Mouse (Mus musculus) midbrain, embryonic 13.5 days (tissue): ENCODE results near the gene Tmem108. TPM values are rescaled to one million over a fixed set of nuclear protein-coding genes. Genes with fewer than 3 reads are reported as not detected.

Source experiments
- ATAC-seq: fragments of 200-750 bp; cut with Nextera tagmentation; 2 replicates; pipeline ENCODE4 v1.8.0; 2017; ENCODE audit warnings: mild to moderate bottlenecking, moderate TSS enrichment, moderate library complexity
- H3K27ac ChIP-seq: fragments of 300-500 bp; sonication (generic); 2 replicates; pipeline ENCODE4 v1.5.1; 2015; ENCODE audit warnings: inconsistent platforms, mild to moderate bottlenecking, moderate library complexity
- H3K27me3 ChIP-seq: fragments of 300-500 bp; sonication (generic); 2 replicates; pipeline ENCODE4 v1.6.1; 2015; ENCODE audit warnings: mild to moderate bottlenecking, inconsistent platforms
- H3K36me3 ChIP-seq: fragments of 300-500 bp; sonication (generic); 2 replicates; pipeline ENCODE4 v1.6.1; 2015; ENCODE audit warnings: mild to moderate bottlenecking, inconsistent platforms
- H3K4me1 ChIP-seq: fragments of 300-500 bp; sonication (generic); replicated peaks from 2 replicates; pipeline ENCODE4 v1.6.1; 2015; ENCODE audit warnings: inconsistent platforms
- H3K4me2 ChIP-seq: fragments of 300-500 bp; sonication (generic); replicated peaks from 2 replicates; pipeline ENCODE4 v1.6.1; 2015; ENCODE audit warnings: moderate library complexity, mild to moderate bottlenecking, inconsistent platforms
- H3K4me3 ChIP-seq: fragments of 300-500 bp; sonication (generic); replicated peaks from 2 replicates; pipeline ENCODE4 v1.5.1; 2015; ENCODE audit warnings: mild to moderate bottlenecking, inconsistent platforms
- H3K9ac ChIP-seq: fragments of 300-500 bp; sonication (generic); replicated peaks from 2 replicates; pipeline ENCODE4 v1.6.1; 2015; ENCODE audit warnings: mild to moderate bottlenecking, inconsistent platforms
- H3K9me3 ChIP-seq: fragments of 300-500 bp; sonication (generic); 2 replicates; pipeline ENCODE4 v1.6.1; 2016; ENCODE audit warnings: mild to moderate bottlenecking, inconsistent platforms
- WGBS: fragments of 180-500 bp; shearing (Covaris S2); methylation state at CpG from one replicate; pipeline ENCODE4 v1.1.7; 2015; 5-methylcytosine and 5-hydroxymethylcytosine counted together
- polyA plus RNA-seq: library from polyadenylated mRNA; unstranded; fragments of >200 nt; fragmentation: Nextera tagmentation; extraction: Ambion mirVana; gene quantifications from 2 replicates; pipeline ENCODE4 v1.2.1, GENCODE M21; 2015

Gene Tmem108
- polyA plus RNA-seq, 1 experiment from 2014 or later = 23.4 TPM

DNA sequence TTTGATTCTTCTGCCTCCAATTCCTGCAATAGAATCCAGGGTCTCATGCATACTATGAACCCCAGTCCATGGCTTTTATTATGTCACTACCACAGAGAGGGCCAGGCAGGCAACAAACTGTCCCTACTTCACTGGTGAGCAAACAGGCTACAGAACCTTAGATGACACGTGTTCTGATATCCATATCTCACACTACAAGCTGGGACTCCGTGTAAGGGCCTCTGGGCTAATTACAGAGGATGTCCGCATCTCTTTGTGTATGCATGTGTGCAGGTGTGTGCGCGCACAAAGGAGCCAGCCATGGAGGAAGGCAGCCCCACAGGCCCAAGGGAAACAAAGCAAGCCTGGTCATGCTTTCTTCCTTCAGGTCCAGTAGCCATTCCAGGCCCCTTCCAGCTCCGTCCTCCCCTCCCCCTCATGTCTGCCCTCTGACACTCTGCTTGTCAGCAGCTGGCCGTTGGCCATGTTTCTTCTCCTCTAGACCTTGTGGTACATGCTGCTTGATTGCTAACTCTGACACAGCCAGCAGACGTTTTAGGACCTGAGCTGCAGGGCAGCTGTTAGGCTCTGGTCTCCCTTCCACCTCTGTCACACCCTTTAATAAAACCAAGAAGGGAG lies 280.9 kb downstream of the Tmem108 start:
- Histone ChIP-seq H3K4me3 (no peak overlapping the region), H3K4me2 (no peak overlapping the region), H3K36me3 (no peaks in the 10 kb centered on the region), H3K27me3 (no peaks in the 10 kb centered on the region), H3K4me1 (peaks cover 22% of the 10 kb centered on the region), H3K27ac (peak overlapping the region; percentile 73), H3K9me3 (no peaks in the 10 kb centered on the region), H3K9ac (no peak overlapping the region; the same call in 1 of the 2 replicates)
- peak; percentile 34; the same call in 1 of the 2 replicates for ATAC-seq
- WGBS = 42% methylated on average over 8 of the region's 8 CpGs

- Histone ChIP-seq H3K36me3 (no peaks in the 10 kb centered on the region), H3K27ac (peak within 1 kb of the TSS; percentile 73), H3K4me1 (peaks cover 25% of the 10 kb centered on the region), H3K9ac (no peak within 1 kb of the TSS; the same call in 1 of the 2 replicates), H3K4me3 (no peak within 1 kb of the TSS), H3K9me3 (no peaks in the 10 kb centered on the region), H3K4me2 (no peak within 1 kb of the TSS), H3K27me3 (no peaks in the 10 kb centered on the region)
- WGBS = 72% methylated on average over 9 of the region's 9 CpGs
- ATAC-seq = no peak
Measured at GRCm38 (mm10) chr9:103480044-103480576, 281.5 kb downstream of the Tmem108 start, which contains the start of gene Bfsp2. Gene Bfsp2 (minus strand): TSS chr9:103480420.

DNA sequence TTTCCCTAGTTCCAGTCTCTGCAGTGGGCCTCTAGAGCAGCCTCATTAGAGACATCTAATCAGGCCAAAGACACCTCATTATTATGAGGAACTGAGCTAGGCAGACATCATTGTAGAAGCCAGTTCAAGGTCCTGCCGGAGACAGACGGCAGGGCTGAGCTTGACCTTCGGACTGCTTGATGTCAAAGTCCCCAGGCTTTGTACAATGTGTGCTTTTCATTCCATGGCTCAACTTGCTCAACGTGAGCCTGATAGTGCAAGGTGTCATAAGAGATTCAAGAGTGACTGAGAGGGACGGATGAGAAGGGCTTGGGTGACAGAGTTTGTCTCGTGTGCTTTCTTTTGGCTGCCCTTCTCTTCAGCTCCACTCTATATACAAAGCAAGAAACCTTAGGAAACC lies 286.2 kb downstream of the Tmem108 start:
- H3K4me3 ChIP-seq = no peak overlapping the region
- 82% methylated on average over 6 of the region's 6 CpGs for WGBS
- no peak overlapping the region for H3K9ac ChIP-seq
- H3K27ac ChIP-seq = no peak overlapping the region
- no peak for ATAC-seq
- H3K27me3 ChIP-seq = no peaks in the 10 kb centered on the region; the same call in 1 of the 2 replicates
- H3K36me3 ChIP-seq = no peaks in the 10 kb centered on the region
- no peak overlapping the region for H3K4me2 ChIP-seq
- peaks cover 51% of the 10 kb centered on the region for H3K4me1 ChIP-seq
- H3K9me3 ChIP-seq = no peaks in the 10 kb centered on the region

DNA sequence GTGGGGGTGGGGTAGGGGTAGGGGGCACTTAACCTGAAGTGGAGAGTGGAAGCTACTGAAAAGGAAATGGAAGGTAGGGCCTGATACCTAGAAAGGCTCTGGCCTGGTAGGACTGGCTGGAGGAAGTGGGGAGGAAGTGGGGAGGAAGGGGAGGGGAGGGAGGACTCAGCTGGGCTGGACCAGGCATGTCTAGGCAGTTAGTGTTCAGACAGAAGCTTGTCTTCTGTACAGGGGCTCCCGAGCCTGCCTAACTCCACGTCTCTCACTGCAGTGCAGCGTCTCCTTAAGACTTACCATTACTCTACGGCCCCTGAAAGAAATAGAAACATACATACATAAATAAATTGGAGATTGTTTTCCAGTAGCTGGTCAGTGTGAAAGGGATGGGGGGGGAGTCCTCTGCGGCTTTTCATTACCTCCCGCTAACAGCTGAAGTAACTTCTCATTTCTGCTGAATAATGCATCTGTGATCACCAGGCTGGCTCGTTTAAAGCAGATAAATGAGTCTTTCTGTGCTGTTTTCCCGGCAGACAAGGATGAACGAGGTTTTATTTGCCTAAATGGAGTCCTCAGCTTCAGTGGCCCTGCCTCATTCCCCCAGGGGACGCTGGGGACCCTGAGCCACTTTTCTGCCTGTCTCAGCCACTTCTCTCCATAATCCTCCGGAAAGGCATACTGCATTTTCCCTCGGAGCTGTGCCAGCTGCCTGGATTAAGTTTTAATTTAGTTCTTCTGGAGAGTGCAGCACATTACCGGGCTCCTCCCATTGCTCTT lies 287.5 kb downstream of the Tmem108 start:
- Histone ChIP-seq H3K4me2 (peak overlapping the region; percentile 25), H3K27ac (peak overlapping the region; percentile 71), H3K4me3 (no peak overlapping the region), H3K9me3 (no peaks in the 10 kb centered on the region), H3K9ac (no peak overlapping the region), H3K4me1 (peaks cover 50% of the 10 kb centered on the region), H3K27me3 (no peaks in the 10 kb centered on the region; the same call in 1 of the 2 replicates), H3K36me3 (no peaks in the 10 kb centered on the region)
- 12% methylated on average over 13 of the region's 13 CpGs for WGBS
- ATAC-seq = peak; percentile 66

- WGBS = 21% methylated on average over 11 of the region's 11 CpGs
- 0 out of 2 replicates have a peak overlapping the region, but pooled peaks have one; percentile 15 for H3K4me2 ChIP-seq
- no peaks in the 10 kb centered on the region; the same call in 1 of the 2 replicates for H3K27me3 ChIP-seq
- ATAC-seq = no peak
- no peak overlapping the region for H3K9ac ChIP-seq
- no peak overlapping the region for H3K4me3 ChIP-seq
- no peaks in the 10 kb centered on the region for H3K9me3 ChIP-seq
- no peaks in the 10 kb centered on the region for H3K36me3 ChIP-seq
- H3K27ac ChIP-seq = peak overlapping the region; percentile 7; the same call in 1 of the 2 replicates
- H3K4me1 ChIP-seq = peaks cover 54% of the 10 kb centered on the region
Measured at GRCm38 (mm10) chr9:103471784-103472183, 289.9 kb downstream of the Tmem108 start.

GRCm38 (mm10) chr9:103469516-103469915 lies 292.1 kb downstream of the Tmem108 start:
- no peak overlapping the region for H3K27ac ChIP-seq
- H3K9ac ChIP-seq = no peak overlapping the region
- H3K9me3 ChIP-seq = no peaks in the 10 kb centered on the region
- peaks cover 63% of the 10 kb centered on the region for H3K4me1 ChIP-seq
- no peak for ATAC-seq
- no peaks in the 10 kb centered on the region for H3K36me3 ChIP-seq
- H3K4me3 ChIP-seq = no peak overlapping the region
- no peaks in the 10 kb centered on the region; the same call in 1 of the 2 replicates for H3K27me3 ChIP-seq
- WGBS = 66% methylated on average over 5 of the region's 5 CpGs
- H3K4me2 ChIP-seq = no peak overlapping the region

DNA sequence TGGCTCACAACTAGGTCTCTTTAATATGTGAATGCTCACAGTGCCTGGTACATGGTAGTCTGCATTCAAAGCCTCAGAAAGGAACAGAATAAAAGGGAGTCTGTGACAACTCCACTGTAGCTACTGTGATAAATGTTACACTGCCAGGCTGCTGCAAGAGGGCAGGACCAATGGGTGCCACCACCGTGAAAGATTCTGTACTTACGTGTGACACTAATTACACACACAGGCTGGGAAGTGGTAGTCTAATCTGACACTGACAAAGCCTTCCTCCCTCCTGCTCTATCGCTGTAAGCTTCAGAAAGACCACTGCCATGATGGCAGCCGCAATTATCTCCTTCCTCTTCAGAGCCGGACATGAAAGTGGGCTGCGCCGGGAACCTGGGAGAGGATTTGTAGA lies 292.7 kb downstream of the Tmem108 start:
- H3K4me3 ChIP-seq = no peak overlapping the region
- no peaks in the 10 kb centered on the region for H3K36me3 ChIP-seq
- peaks cover 59% of the 10 kb centered on the region for H3K4me1 ChIP-seq
- H3K27ac ChIP-seq = no peak overlapping the region
- ATAC-seq = no peak
- WGBS = 80% methylated on average over 7 of the region's 7 CpGs
- no peak overlapping the region for H3K4me2 ChIP-seq
- no peaks in the 10 kb centered on the region; the same call in 1 of the 2 replicates for H3K27me3 ChIP-seq
- H3K9me3 ChIP-seq = no peaks in the 10 kb centered on the region
- no peak overlapping the region for H3K9ac ChIP-seq

GRCm38 (mm10) chr9:103465711-103466220 lies 295.9 kb downstream of the Tmem108 start:
- Histone ChIP-seq H3K9ac (no peak overlapping the region), H3K4me2 (no peak overlapping the region)
- 14% methylated on average over 13 of the region's 13 CpGs for WGBS

DNA sequence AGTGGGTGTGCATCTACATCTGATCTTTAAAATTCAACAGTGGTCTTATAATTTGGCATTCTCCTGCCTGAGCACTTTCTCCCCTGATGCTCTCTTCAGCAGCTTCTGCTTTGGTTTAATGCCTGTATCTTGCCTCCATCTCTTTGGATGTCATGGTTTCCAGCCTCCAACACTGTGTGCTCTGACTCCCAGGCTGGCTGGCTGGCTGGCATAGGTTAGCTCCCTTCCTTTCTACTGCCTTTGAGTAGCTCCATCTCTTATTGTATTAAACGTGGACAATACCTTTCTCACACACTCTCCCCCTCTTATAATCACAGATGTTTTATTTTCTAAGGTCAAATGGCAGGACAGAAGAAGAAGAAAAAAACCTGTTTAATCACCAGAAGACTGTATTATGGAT lies 296.3 kb downstream of the Tmem108 start:
- no peaks in the 10 kb centered on the region for H3K27me3 ChIP-seq
- H3K4me2 ChIP-seq = no peak overlapping the region
- no peaks in the 10 kb centered on the region for H3K9me3 ChIP-seq
- H3K9ac ChIP-seq = no peak overlapping the region
- peak overlapping the region; percentile 83 for H3K27ac ChIP-seq
- no peaks in the 10 kb centered on the region for H3K36me3 ChIP-seq
- peaks cover 32% of the 10 kb centered on the region for H3K4me1 ChIP-seq
- no peak overlapping the region for H3K4me3 ChIP-seq
- ATAC-seq = peak; percentile 66
- WGBS = 4% methylated on average over 1 of the region's 1 CpGs

More at GRCm38 (mm10) chr9:103465711-103466220, 295.9 kb downstream of the Tmem108 start:
- no peaks in the 10 kb centered on the region for H3K36me3 ChIP-seq
- H3K27ac ChIP-seq = peak overlapping the region; percentile 83
- no peaks in the 10 kb centered on the region for H3K27me3 ChIP-seq
- ATAC-seq = peak; percentile 92
- peaks cover 37% of the 10 kb centered on the region for H3K4me1 ChIP-seq
- no peaks in the 10 kb centered on the region for H3K9me3 ChIP-seq
- no peak overlapping the region for H3K4me3 ChIP-seq

- no peak for ATAC-seq
Measured at GRCm38 (mm10) chr9:103463833-103464232, 297.8 kb downstream of the Tmem108 start.

DNA sequence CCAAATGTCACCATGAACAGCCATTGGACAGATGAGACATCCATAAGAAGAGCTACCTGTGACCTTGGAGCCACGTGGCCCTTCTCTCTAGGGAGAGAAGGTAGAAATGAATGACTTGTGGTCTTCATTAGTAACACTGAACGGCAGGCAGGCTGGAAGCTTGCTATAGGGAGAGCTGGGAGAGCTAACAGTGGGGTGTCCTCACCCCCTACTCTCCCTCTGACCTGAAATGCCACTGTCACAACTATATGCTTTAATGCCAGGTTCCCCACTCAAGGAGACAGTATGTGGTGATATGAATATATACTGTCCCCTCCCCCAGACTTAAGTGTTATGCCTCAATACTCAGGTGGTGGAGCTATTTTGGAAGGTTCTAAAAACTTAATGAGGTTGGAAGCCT lies 301.8 kb downstream of the Tmem108 start:
- no peak for ATAC-seq
- peaks cover 8% of the 10 kb centered on the region for H3K4me1 ChIP-seq
- H3K4me3 ChIP-seq = no peak overlapping the region
- H3K9ac ChIP-seq = no peak overlapping the region
- WGBS = 65% methylated on average over 2 of the region's 2 CpGs
- H3K27ac ChIP-seq = no peak overlapping the region
- H3K27me3 ChIP-seq = no peaks in the 10 kb centered on the region
- no peaks in the 10 kb centered on the region for H3K9me3 ChIP-seq
- no peak overlapping the region for H3K4me2 ChIP-seq
- no peaks in the 10 kb centered on the region for H3K36me3 ChIP-seq

More at GRCm38 (mm10) chr9:103463833-103464232, 297.8 kb downstream of the Tmem108 start:
- no peak overlapping the region for H3K4me2 ChIP-seq
- H3K27me3 ChIP-seq = no peaks in the 10 kb centered on the region
- H3K4me3 ChIP-seq = no peak overlapping the region
- peaks cover 27% of the 10 kb centered on the region for H3K4me1 ChIP-seq
- no peaks in the 10 kb centered on the region for H3K9me3 ChIP-seq
- no peaks in the 10 kb centered on the region for H3K36me3 ChIP-seq
- H3K9ac ChIP-seq = no peak overlapping the region
- WGBS = 68% methylated on average over 6 of the region's 6 CpGs
- no peak overlapping the region for H3K27ac ChIP-seq

DNA sequence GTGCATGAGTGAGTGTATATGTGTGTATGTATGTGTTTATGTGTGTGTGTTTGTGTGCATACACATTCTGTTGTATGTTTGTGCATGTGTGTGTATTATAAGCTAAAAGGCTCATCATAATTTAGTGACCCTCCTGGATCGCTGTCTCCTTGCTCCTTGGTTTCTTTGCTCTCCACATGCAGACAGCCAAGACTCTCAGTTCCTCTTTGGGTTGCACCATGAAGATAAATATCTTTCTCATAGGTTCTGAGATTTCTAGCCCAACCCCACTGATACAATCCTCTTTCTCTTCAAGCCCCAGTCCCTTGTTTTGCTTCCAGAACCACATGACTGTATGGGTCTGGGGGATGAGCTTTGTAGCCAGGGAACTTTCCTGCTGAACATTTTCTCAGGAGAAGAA lies 302.3 kb downstream of the Tmem108 start:
- H3K36me3 ChIP-seq = no peaks in the 10 kb centered on the region
- H3K27ac ChIP-seq = no peak overlapping the region
- 100% methylated on average over 1 of the region's 1 CpGs for WGBS
- no peak for ATAC-seq
- no peaks in the 10 kb centered on the region for H3K9me3 ChIP-seq
- 0 out of 2 replicates have a peak, but pooled peaks cover 4% of the 10 kb centered on the region for H3K4me1 ChIP-seq
- H3K4me2 ChIP-seq = no peak overlapping the region
- H3K27me3 ChIP-seq = no peaks in the 10 kb centered on the region
- H3K9ac ChIP-seq = no peak overlapping the region
- H3K4me3 ChIP-seq = no peak overlapping the region
